Mouse (Mus musculus) hindbrain, embryonic 13.5 days (tissue): ENCODE measurements at regions not wholly inside any gene's neighbourhood (a gene's known extent, or its start where the extent isn't known, plus 50 kb on each side); places are given as distances from the start of the nearest gene placed in this dataset.

Experiments
- ATAC-seq: fragments of 200-750 bp; cut with Nextera tagmentation; 2 replicates; pipeline ENCODE4 v1.8.0; 2017; ENCODE audit warnings: moderate TSS enrichment; ENCODE audit not compliant: low FRiP score
- H3K27ac ChIP-seq: fragments of 300-500 bp; sonication (generic); 2 replicates; pipeline ENCODE4 v1.5.1; 2015; ENCODE audit warnings: inconsistent platforms, mild to moderate bottlenecking, moderate library complexity
- H3K27me3 ChIP-seq: fragments of 300-500 bp; sonication (generic); 2 replicates; pipeline ENCODE4 v1.6.1; 2015; ENCODE audit warnings: mild to moderate bottlenecking, inconsistent platforms
- H3K36me3 ChIP-seq: fragments of 300-500 bp; sonication (generic); 2 replicates; pipeline ENCODE4 v1.6.1; 2015; ENCODE audit warnings: mild to moderate bottlenecking, inconsistent platforms
- H3K4me1 ChIP-seq: fragments of 300-500 bp; sonication (generic); replicated peaks from 2 replicates; pipeline ENCODE4 v1.6.1; 2015; ENCODE audit warnings: inconsistent platforms
- H3K4me2 ChIP-seq: fragments of 300-500 bp; sonication (generic); 2 replicates; pipeline ENCODE4 v1.6.1; 2015; ENCODE audit warnings: inconsistent platforms, mild to moderate bottlenecking, moderate library complexity
- H3K4me3 ChIP-seq: fragments of 300-500 bp; sonication (generic); 2 replicates; pipeline ENCODE4 v1.5.1; 2015; ENCODE audit warnings: mild to moderate bottlenecking, inconsistent platforms
- H3K9ac ChIP-seq: fragments of 300-500 bp; sonication (generic); 2 replicates; pipeline ENCODE4 v1.6.1; 2015; ENCODE audit warnings: mild to moderate bottlenecking, inconsistent platforms
- H3K9me3 ChIP-seq: fragments of 300-500 bp; sonication (generic); 2 replicates; pipeline ENCODE4 v1.6.1; 2016; ENCODE audit warnings: inconsistent platforms
- WGBS: fragments of 180-500 bp; shearing (Covaris S2); methylation state at CpG from one replicate; pipeline ENCODE4 v1.1.7; 2015; 5-methylcytosine and 5-hydroxymethylcytosine counted together

GRCm38 (mm10) chr7:50993707-50994106 lies 394.7 kb downstream of the 4933405O20Rik start:
- no peak overlapping the region for H3K4me2 ChIP-seq
- H3K9ac ChIP-seq = no peak overlapping the region
- H3K4me1 ChIP-seq = no peaks in the 10 kb centered on the region
- WGBS = 72% methylated on average over 1 of the region's 1 CpGs
- no peaks in the 10 kb centered on the region for H3K9me3 ChIP-seq
- H3K4me3 ChIP-seq = no peak overlapping the region
- no peak for ATAC-seq
- no peak overlapping the region for H3K27ac ChIP-seq
- no peaks in the 10 kb centered on the region for H3K27me3 ChIP-seq
- no peaks in the 10 kb centered on the region for H3K36me3 ChIP-seq

GRCm38 (mm10) chr7:51041899-51042667 lies 443.1 kb downstream of the 4933405O20Rik start:
- H3K4me1 ChIP-seq = 0 out of 2 replicates have a peak, but pooled peaks cover 3% of the 10 kb centered on the region
- no peak overlapping the region for H3K4me2 ChIP-seq
- ATAC-seq = peak; percentile 71; the same call in 1 of the 2 replicates
- no peaks in the 10 kb centered on the region for H3K27me3 ChIP-seq
- whole genome bisulfite sequencing = 35% methylated on average over 3 of the region's 3 CpGs
- no peak overlapping the region for H3K9ac ChIP-seq
- H3K9me3 ChIP-seq = no peaks in the 10 kb centered on the region
- no peak overlapping the region for H3K4me3 ChIP-seq
- no peak overlapping the region for H3K27ac ChIP-seq
- H3K36me3 ChIP-seq = no peaks in the 10 kb centered on the region

GRCm38 (mm10) chr7:51051496-51051895 lies 452.5 kb downstream of the 4933405O20Rik start:
- Histone ChIP-seq H3K9me3 (no peaks in the 10 kb centered on the region), H3K27ac (no peak overlapping the region), H3K9ac (no peak overlapping the region), H3K36me3 (no peaks in the 10 kb centered on the region), H3K27me3 (no peaks in the 10 kb centered on the region), H3K4me2 (no peak overlapping the region), H3K4me1 (no peaks in the 10 kb centered on the region), H3K4me3 (no peak overlapping the region)
- ATAC-seq = no peak
- 89% methylated on average over 3 of the region's 3 CpGs for WGBS

- Histone ChIP-seq H3K36me3 (no peaks in the 10 kb centered on the region), H3K4me2 (no peak overlapping the region), H3K4me3 (no peak overlapping the region), H3K9me3 (no peaks in the 10 kb centered on the region), H3K9ac (no peak overlapping the region), H3K27ac (no peak overlapping the region), H3K4me1 (no peaks in the 10 kb centered on the region), H3K27me3 (no peaks in the 10 kb centered on the region)
- WGBS = 22% methylated on average over 1 of the region's 1 CpGs
- ATAC-seq = no peak
Observed at GRCm38 (mm10) chr7:51068376-51068775, 442.5 kb upstream of the Ano5 start.

- Histone ChIP-seq H3K4me3 (no peak overlapping the region), H3K4me2 (no peak overlapping the region), H3K9me3 (no peaks in the 10 kb centered on the region), H3K9ac (no peak overlapping the region), H3K27ac (no peak overlapping the region), H3K4me1 (no peaks in the 10 kb centered on the region), H3K36me3 (no peaks in the 10 kb centered on the region), H3K27me3 (no peaks in the 10 kb centered on the region)
- 82% methylated on average over 3 of the region's 3 CpGs for WGBS
- ATAC-seq = no peak
Observed at GRCm38 (mm10) chr7:51093774-51094173, 417.1 kb upstream of the Ano5 start.

GRCm38 (mm10) chr7:51101166-51101565 lies 409.7 kb upstream of the Ano5 start:
- no peak overlapping the region for H3K27ac ChIP-seq
- no peaks in the 10 kb centered on the region for H3K9me3 ChIP-seq
- peak; percentile 24; the same call in 1 of the 2 replicates for ATAC-seq
- 61% methylated on average over 2 of the region's 2 CpGs for WGBS
- H3K4me1 ChIP-seq = no peaks in the 10 kb centered on the region
- H3K4me2 ChIP-seq = no peak overlapping the region
- H3K9ac ChIP-seq = no peak overlapping the region
- no peak overlapping the region for H3K4me3 ChIP-seq
- H3K36me3 ChIP-seq = no peaks in the 10 kb centered on the region
- no peaks in the 10 kb centered on the region for H3K27me3 ChIP-seq

- Histone ChIP-seq H3K27ac (no peak overlapping the region), H3K9ac (no peak overlapping the region), H3K4me3 (no peak overlapping the region), H3K9me3 (no peaks in the 10 kb centered on the region), H3K27me3 (no peaks in the 10 kb centered on the region), H3K36me3 (no peaks in the 10 kb centered on the region), H3K4me1 (no peaks in the 10 kb centered on the region), H3K4me2 (no peak overlapping the region)
- 92% methylated on average over 4 of the region's 4 CpGs for WGBS
- ATAC-seq = no peak
Observed at GRCm38 (mm10) chr7:51140796-51141195, 370.0 kb upstream of the Ano5 start.

GRCm38 (mm10) chr7:51175211-51175610 lies 335.6 kb upstream of the Ano5 start:
- 76% methylated on average over 8 of the region's 8 CpGs for WGBS
- no peak overlapping the region for H3K9ac ChIP-seq
- no peak overlapping the region for H3K4me2 ChIP-seq
- no peaks in the 10 kb centered on the region for H3K9me3 ChIP-seq
- no peaks in the 10 kb centered on the region for H3K27me3 ChIP-seq
- H3K4me3 ChIP-seq = no peak overlapping the region
- no peak overlapping the region for H3K27ac ChIP-seq
- ATAC-seq = no peak
- no peaks in the 10 kb centered on the region for H3K4me1 ChIP-seq
- H3K36me3 ChIP-seq = no peaks in the 10 kb centered on the region

- 61% methylated on average over 6 of the region's 6 CpGs for WGBS
- Histone ChIP-seq H3K4me1 (peaks cover 6% of the 10 kb centered on the region), H3K36me3 (no peaks in the 10 kb centered on the region), H3K9me3 (no peaks in the 10 kb centered on the region), H3K4me2 (no peak overlapping the region), H3K4me3 (no peak overlapping the region), H3K9ac (no peak overlapping the region), H3K27ac (0 out of 2 replicates have a peak overlapping the region, but pooled peaks have one; percentile 25), H3K27me3 (no peaks in the 10 kb centered on the region)
- ATAC-seq = peak; percentile 66
Observed at GRCm38 (mm10) chr7:51215487-51216232, 295.2 kb upstream of the Ano5 start.

GRCm38 (mm10) chr7:51216233-51216605 lies 294.6 kb upstream of the Ano5 start:
- ATAC-seq = peak; percentile 61
- H3K4me3 ChIP-seq = no peak overlapping the region
- H3K27ac ChIP-seq = 0 out of 2 replicates have a peak overlapping the region, but pooled peaks have one; percentile 25
- H3K36me3 ChIP-seq = no peaks in the 10 kb centered on the region
- 59% methylated on average over 3 of the region's 3 CpGs for WGBS
- H3K4me1 ChIP-seq = peaks cover 6% of the 10 kb centered on the region
- H3K27me3 ChIP-seq = no peaks in the 10 kb centered on the region
- no peak overlapping the region for H3K9ac ChIP-seq
- no peak overlapping the region for H3K4me2 ChIP-seq
- no peaks in the 10 kb centered on the region for H3K9me3 ChIP-seq

GRCm38 (mm10) chr7:51221351-51221750 lies 289.5 kb upstream of the Ano5 start:
- no peak for ATAC-seq
- no peaks in the 10 kb centered on the region for H3K36me3 ChIP-seq
- H3K9me3 ChIP-seq = no peaks in the 10 kb centered on the region
- no peak overlapping the region for H3K4me2 ChIP-seq
- no peak overlapping the region for H3K27ac ChIP-seq
- H3K4me1 ChIP-seq = no peaks in the 10 kb centered on the region
- no peak overlapping the region for H3K4me3 ChIP-seq
- 88% methylated on average over 4 of the region's 4 CpGs for WGBS
- no peaks in the 10 kb centered on the region for H3K27me3 ChIP-seq
- H3K9ac ChIP-seq = no peak overlapping the region

GRCm38 (mm10) chr7:51221806-51222205 lies 289.0 kb upstream of the Ano5 start:
- H3K4me1 ChIP-seq = peaks cover under 1% of the 10 kb centered on the region; the same call in 1 of the 2 replicates
- H3K4me3 ChIP-seq = no peak overlapping the region
- H3K9ac ChIP-seq = no peak overlapping the region
- no peak for ATAC-seq
- no peak overlapping the region for H3K4me2 ChIP-seq
- no peaks in the 10 kb centered on the region for H3K36me3 ChIP-seq
- WGBS = 71% methylated on average over 1 of the region's 1 CpGs
- H3K27me3 ChIP-seq = no peaks in the 10 kb centered on the region
- no peak overlapping the region for H3K27ac ChIP-seq
- no peaks in the 10 kb centered on the region for H3K9me3 ChIP-seq
